Mouse (Mus musculus) forebrain, embryonic 13.5 days (tissue): ENCODE data around the gene Epb41l1. TPM values are rescaled to one million over a fixed set of nuclear protein-coding genes. Genes with fewer than 3 reads are reported as not detected.

ENCODE experiments used
- ATAC-seq: fragments of 200-750 bp; cut with Nextera tagmentation; 2 replicates; pipeline ENCODE4 v1.8.0; 2017
- H3K27ac ChIP-seq: fragments of 300-500 bp; sonication (generic); 2 replicates; pipeline ENCODE4 v1.5.1; 2015; ENCODE audit warnings: inconsistent platforms, mild to moderate bottlenecking, moderate library complexity
- H3K27me3 ChIP-seq: fragments of 300-500 bp; sonication (generic); 2 replicates; pipeline ENCODE4 v1.6.1; 2015; ENCODE audit warnings: mild to moderate bottlenecking, inconsistent platforms
- H3K36me3 ChIP-seq: fragments of 300-500 bp; sonication (generic); 2 replicates; pipeline ENCODE4 v1.6.1; 2015; ENCODE audit warnings: mild to moderate bottlenecking, inconsistent platforms; ENCODE audit not compliant: poor library complexity, severe bottlenecking
- H3K4me1 ChIP-seq: fragments of 300-500 bp; sonication (generic); 2 replicates; pipeline ENCODE4 v1.6.1; 2015; ENCODE audit warnings: inconsistent platforms
- H3K4me2 ChIP-seq: fragments of 300-500 bp; sonication (generic); 2 replicates; pipeline ENCODE4 v1.6.1; 2015; ENCODE audit warnings: inconsistent platforms, mild to moderate bottlenecking, moderate library complexity
- H3K4me3 ChIP-seq: fragments of 300-500 bp; sonication (generic); 2 replicates; pipeline ENCODE4 v1.5.1; 2015; ENCODE audit warnings: mild to moderate bottlenecking, inconsistent platforms
- H3K9ac ChIP-seq: fragments of 300-500 bp; sonication (generic); 2 replicates; pipeline ENCODE4 v1.6.1; 2015; ENCODE audit warnings: mild to moderate bottlenecking, inconsistent platforms
- H3K9me3 ChIP-seq: fragments of 300-500 bp; sonication (generic); replicated peaks from 2 replicates; pipeline ENCODE4 v1.6.1; 2016; ENCODE audit warnings: inconsistent platforms
- WGBS: fragments of 180-500 bp; shearing (Covaris S2); methylation state at CpG from one replicate; pipeline ENCODE4 v1.1.7; 2015; 5-methylcytosine and 5-hydroxymethylcytosine counted together
- polyA plus RNA-seq: library from polyadenylated mRNA; unstranded; fragments of >200 nt; fragmentation: Nextera tagmentation; extraction: Ambion mirVana; gene quantifications from 2 replicates; pipeline ENCODE4 v1.2.1, GENCODE M21; 2015

Epb41l1 gene
- polyA plus RNA-seq, 1 experiment from 2014 or later = 5.3 TPM

DNA sequence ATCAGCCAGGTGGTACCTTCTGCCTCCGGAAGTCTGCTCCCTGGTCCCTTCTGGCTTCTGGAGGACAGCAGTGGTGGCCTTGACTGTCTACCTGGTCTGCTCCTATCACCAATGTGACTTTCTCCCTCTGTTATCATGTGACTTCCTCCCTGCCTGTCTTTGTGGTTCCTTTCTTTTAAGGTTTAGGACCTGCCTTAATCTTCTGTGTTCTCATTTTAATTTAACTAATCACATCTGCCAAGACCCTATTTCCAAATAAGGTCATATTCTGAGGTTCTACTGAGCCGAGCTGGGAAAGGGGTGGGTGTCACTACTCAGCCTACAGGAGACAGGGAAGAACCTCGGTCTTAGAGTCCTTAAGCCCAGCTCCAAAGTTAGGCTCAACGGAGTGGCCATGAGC is 5.4 kb downstream of the Epb41l1 start:
- no peaks in the 10 kb centered on the region for H3K9me3 ChIP-seq
- H3K4me3 ChIP-seq = no peak overlapping the region
- H3K4me2 ChIP-seq = no peak overlapping the region
- no peaks in the 10 kb centered on the region for H3K36me3 ChIP-seq
- no peak for ATAC-seq
- no peak overlapping the region for H3K27ac ChIP-seq
- peaks cover 27% of the 10 kb centered on the region for H3K27me3 ChIP-seq
- H3K4me1 ChIP-seq = peaks cover 16% of the 10 kb centered on the region
- no peak overlapping the region for H3K9ac ChIP-seq
- 64% methylated on average over 4 of the region's 4 CpGs for WGBS

DNA sequence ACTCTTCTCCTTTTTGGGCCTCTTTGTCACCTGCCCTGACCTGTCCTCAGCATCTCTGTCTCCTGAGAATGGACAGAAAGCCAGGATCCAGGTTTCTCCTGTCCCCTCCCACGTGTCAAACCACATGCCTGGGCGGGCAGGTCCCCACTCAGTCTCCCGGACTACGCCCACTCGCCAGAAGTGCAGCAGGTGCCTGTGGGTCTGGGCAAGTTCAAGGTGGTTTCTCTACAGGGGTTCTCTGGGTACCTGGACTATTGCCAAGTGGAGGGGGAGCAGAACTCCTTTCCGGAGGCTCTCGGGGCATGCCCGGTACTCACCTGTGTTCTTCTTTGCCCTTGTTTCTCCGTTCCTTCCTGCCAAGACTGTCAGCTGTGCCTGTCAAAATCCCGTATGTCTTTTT is 9.1 kb downstream of the Epb41l1 start:
- Histone ChIP-seq H3K27me3 (no peaks in the 10 kb centered on the region), H3K9ac (0 out of 2 replicates have a peak overlapping the region, but pooled peaks have one; percentile 8), H3K4me2 (no peak overlapping the region), H3K27ac (no peak overlapping the region), H3K36me3 (no peaks in the 10 kb centered on the region), H3K4me1 (peaks cover 15% of the 10 kb centered on the region), H3K4me3 (no peak overlapping the region), H3K9me3 (no peaks in the 10 kb centered on the region)
- 84% methylated on average over 10 of the region's 10 CpGs for WGBS
- ATAC-seq = no peak

DNA sequence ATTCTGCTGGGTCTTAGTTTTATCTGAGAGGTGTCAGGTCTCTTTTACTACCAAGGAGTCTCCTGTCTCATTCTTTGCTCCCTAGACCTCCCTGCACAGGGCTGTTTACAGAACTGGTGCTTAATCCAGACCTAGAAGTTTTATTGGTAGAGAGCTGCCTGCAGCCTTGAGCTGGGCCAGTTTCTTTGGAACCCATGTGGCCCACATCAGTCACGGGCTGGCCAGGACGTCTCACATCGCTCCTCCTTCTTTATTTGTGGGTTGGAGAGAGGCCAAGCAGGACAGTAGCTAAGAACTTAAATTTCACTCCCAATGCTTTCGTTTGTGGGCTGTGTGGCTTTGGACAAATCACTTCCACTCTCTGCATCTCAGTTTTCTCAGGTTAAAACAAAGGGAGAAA is 9.6 kb downstream of the Epb41l1 start:
- Histone ChIP-seq H3K4me2 (no peak overlapping the region), H3K27me3 (no peaks in the 10 kb centered on the region), H3K36me3 (no peaks in the 10 kb centered on the region), H3K4me1 (peaks cover 15% of the 10 kb centered on the region), H3K27ac (no peak overlapping the region), H3K9ac (0 out of 2 replicates have a peak overlapping the region, but pooled peaks have one; percentile 8), H3K9me3 (no peaks in the 10 kb centered on the region), H3K4me3 (no peak overlapping the region)
- ATAC-seq = no peak
- WGBS = 56% methylated on average over 4 of the region's 4 CpGs

DNA sequence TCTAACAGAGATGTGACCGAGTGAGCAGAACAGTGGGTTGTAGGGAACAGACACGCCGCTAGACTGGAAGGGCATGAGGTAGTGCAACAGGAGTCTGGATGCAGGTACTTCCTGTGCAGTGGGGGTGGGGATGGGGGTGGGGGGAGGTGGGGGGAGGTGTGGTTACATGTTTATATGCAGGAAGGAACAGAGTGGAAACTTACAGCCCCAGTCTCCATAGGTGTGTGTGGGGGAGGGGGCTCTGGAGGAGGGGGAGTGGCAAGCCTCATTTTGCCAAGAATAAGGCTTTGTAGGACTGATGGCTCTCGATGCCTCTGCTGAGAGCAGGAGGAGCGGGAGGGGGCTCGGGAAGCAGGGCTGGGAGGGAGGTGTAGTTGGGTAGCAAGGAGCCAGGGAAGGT is 10.7 kb downstream of the Epb41l1 start:
- Histone ChIP-seq H3K27me3 (no peaks in the 10 kb centered on the region), H3K36me3 (no peaks in the 10 kb centered on the region), H3K4me3 (no peak overlapping the region), H3K27ac (no peak overlapping the region), H3K9ac (no peak overlapping the region), H3K4me2 (no peak overlapping the region), H3K9me3 (no peaks in the 10 kb centered on the region), H3K4me1 (peaks cover 15% of the 10 kb centered on the region)
- WGBS = 73% methylated on average over 6 of the region's 6 CpGs
- no peak for ATAC-seq

DNA sequence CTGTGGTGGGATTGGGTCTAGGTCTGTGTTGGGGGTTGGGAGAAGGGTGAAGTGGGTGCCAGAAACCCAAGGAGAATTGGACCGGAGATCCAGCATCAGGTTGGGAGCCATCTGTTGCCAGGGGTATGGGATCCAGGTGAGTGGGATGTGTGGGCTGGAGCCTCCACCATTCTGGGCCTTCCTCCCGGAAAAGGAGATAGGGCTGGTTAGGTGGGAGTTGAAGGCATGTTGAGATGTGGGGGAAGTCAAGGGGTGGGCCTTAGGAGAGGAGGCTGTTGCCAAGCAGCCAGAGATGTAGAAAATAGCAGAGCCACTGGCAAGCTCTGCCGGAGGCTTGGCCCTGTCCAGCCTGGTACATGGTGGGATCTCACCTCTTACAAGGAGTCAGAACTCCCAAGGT is 11.4 kb downstream of the Epb41l1 start:
- Histone ChIP-seq H3K4me2 (no peak overlapping the region), H3K9ac (no peak overlapping the region), H3K27ac (no peak overlapping the region), H3K4me1 (peaks cover 15% of the 10 kb centered on the region), H3K36me3 (no peaks in the 10 kb centered on the region), H3K9me3 (no peaks in the 10 kb centered on the region), H3K27me3 (no peaks in the 10 kb centered on the region), H3K4me3 (no peak overlapping the region)
- ATAC-seq = no peak
- WGBS = 94% methylated on average over 3 of the region's 3 CpGs

DNA sequence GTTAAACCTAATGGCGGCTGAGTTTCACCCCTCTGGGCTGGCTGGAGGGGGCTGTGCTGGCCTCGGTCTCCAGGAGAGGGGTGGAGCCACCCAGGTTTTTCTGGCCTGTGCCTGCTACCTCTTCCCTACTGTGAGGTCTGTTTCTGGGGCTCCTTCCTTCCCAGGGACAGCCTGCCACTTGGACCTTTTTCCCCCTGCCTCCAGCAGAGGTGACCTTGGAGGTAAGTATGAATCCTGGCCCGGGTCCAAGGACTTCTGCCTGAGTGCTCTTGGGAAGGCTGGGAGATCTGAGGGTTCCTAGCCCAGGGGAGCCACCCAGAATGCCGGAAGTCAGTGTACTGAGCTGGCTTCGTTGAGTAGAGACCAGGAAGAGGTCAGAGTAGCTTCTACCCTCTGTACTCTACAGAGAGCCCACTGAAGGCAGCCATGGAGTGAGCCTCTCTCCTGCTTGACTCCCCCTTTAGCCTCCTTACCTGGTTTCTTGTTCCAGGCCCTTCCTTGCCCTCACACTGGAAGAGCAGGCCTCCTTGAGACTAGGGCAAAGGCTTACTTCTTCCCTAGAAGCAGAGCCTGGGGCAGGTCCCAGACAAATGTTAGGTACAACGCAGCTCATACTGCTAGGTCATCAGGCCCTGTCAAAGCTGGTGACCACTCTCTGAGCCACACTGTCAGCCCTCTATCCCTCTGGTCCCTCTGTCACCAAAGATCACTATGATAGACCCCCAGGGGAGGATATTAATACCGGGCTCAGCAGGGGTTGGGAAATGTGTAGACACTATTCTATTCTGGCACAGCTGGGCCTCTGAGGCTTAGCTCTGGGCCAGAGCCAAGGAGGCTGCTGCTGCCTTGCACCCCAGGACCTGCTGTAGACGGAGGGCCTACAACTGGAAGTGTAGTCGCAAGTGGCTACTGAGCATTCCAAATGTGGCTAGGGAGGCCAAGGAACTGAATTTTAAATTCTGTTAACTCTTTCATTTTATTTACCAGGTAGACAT is 12.5 kb downstream of the Epb41l1 start:
- Histone ChIP-seq H3K4me3 (no peak overlapping the region), H3K36me3 (no peaks in the 10 kb centered on the region), H3K9me3 (no peaks in the 10 kb centered on the region), H3K27me3 (no peaks in the 10 kb centered on the region), H3K4me2 (no peak overlapping the region), H3K4me1 (peaks cover 15% of the 10 kb centered on the region), H3K27ac (no peak overlapping the region), H3K9ac (no peak overlapping the region)
- 48% methylated on average over 9 of the region's 9 CpGs for WGBS
- no peak for ATAC-seq

DNA sequence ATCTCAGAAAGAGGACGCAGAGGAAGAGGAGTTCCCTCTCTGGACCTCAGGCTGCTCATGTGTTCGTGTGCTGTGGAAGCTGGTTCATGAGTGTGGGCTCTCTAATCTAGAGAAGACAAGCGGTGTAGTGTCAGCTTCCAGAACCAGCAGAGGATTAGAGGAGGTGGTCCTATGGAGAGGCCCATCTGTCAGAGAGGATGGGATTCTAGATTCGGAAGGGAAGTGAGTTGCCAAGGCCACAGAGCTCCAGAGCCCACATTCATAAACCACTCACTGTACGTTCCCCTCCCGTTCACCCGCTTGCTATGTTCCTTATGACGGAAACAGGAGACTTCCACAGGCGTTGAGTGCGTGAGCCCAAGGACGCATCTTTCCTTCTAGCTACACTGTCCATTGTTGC is 16.9 kb downstream of the Epb41l1 start:
- no peak overlapping the region for H3K9ac ChIP-seq
- no peak overlapping the region; the same call in 1 of the 2 replicates for H3K27ac ChIP-seq
- no peak overlapping the region for H3K4me3 ChIP-seq
- H3K9me3 ChIP-seq = no peaks in the 10 kb centered on the region
- WGBS = 91% methylated on average over 11 of the region's 11 CpGs
- no peak overlapping the region for H3K4me2 ChIP-seq
- no peak for ATAC-seq
- peaks cover 13% of the 10 kb centered on the region for H3K4me1 ChIP-seq
- H3K27me3 ChIP-seq = no peaks in the 10 kb centered on the region
- H3K36me3 ChIP-seq = no peaks in the 10 kb centered on the region

DNA sequence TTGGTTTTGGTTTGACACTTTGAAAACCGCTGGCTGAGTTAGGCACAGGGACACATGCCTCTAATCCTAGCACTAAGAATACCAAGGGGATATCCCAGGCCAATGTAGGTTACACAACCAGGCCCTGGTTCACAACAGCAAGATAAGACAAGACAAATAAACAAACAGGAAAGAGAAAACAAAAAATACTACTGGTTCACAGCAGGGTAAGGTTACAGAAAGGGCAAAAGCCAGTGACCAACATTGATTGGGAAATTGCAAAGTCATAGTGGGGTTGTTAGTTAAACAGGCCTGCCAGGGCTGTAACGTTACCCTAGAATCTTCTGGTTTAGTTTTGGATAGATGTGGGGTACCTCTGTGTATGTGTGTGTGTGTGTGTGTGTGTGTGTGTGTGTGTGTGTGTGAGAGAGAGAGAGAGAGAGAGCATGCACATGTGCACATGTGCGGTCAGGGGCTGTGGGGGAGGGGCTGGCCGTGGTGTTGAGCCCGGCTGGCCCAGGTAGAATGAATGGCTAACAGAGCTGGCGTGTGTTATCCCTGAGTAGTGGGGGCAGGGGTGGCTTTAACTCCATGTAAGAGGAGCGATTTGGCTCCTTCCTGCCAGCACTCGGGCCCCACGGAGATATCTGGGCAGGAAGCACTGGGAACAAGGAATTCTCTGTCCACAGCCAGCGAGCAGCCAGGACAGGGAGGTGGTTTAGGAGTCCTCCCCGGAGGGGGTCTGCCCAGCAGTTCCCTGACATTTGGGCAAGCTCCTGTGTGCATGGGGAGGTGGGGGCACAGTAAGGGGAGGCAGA is 19.2 kb downstream of the Epb41l1 start:
- no peak overlapping the region for H3K4me2 ChIP-seq
- H3K36me3 ChIP-seq = 0 out of 2 replicates have a peak, but pooled peaks cover 2% of the 10 kb centered on the region
- no peaks in the 10 kb centered on the region for H3K27me3 ChIP-seq
- ATAC-seq = no peak
- H3K9me3 ChIP-seq = no peaks in the 10 kb centered on the region
- WGBS = 50% methylated on average over 8 of the region's 11 CpGs
- no peak overlapping the region for H3K27ac ChIP-seq
- H3K9ac ChIP-seq = no peak overlapping the region
- no peak overlapping the region for H3K4me3 ChIP-seq
- H3K4me1 ChIP-seq = 0 out of 2 replicates have a peak, but pooled peaks cover 3% of the 10 kb centered on the region

DNA sequence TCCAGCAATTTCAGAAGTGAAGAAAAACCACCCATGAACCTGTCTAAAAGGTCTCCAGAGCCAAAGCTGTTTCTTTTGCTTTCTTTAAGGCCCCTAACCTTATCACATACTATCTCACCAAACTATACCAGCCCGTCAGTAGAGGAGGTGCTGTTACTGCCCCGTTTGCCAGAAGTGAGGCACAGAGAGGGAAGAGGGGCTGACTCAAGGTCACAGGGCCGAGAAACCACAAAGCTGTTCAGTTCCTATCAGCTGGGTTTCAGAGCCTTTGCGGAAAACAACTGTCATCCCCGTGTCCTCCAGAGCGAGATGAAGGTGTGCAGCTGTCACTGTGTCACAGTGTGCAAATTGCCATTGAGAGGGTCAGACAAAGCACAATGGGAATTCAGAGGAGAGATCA is 21.2 kb downstream of the Epb41l1 start:
- Histone ChIP-seq H3K9me3 (0 out of 2 replicates have a peak, but pooled peaks cover 6% of the 10 kb centered on the region), H3K4me2 (no peak overlapping the region), H3K4me1 (0 out of 2 replicates have a peak, but pooled peaks cover 3% of the 10 kb centered on the region), H3K36me3 (peaks cover 10% of the 10 kb centered on the region; the same call in 1 of the 2 replicates), H3K4me3 (no peak overlapping the region), H3K27ac (no peak overlapping the region), H3K9ac (no peak overlapping the region), H3K27me3 (no peaks in the 10 kb centered on the region)
- ATAC-seq = no peak
- WGBS = 56% methylated on average over 6 of the region's 6 CpGs

DNA sequence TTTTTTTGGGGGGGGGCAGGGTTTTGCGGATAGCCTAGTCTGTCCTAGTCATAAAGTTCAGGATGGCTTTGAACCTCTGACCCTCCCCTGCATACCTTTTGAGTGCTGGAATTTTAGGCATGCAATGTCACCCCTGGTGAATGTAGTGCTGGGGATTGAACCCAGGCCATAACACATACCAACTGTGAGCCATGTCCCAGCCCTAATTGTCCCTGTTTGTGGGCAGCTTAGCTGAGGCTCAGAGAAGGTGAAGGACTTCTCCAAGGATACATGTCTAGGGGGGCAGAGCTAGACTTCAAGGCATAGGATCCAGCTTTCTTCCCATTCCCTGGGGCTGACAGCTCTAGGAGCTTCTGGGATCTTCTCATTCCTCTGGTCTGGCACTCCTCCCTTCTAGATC is 22.6 kb downstream of the Epb41l1 start:
- no peak for ATAC-seq
- peaks cover 10% of the 10 kb centered on the region; the same call in 1 of the 2 replicates for H3K36me3 ChIP-seq
- H3K27me3 ChIP-seq = no peaks in the 10 kb centered on the region
- H3K9ac ChIP-seq = no peak overlapping the region
- H3K27ac ChIP-seq = no peak overlapping the region
- 0 out of 2 replicates have a peak, but pooled peaks cover 6% of the 10 kb centered on the region for H3K9me3 ChIP-seq
- no peak overlapping the region for H3K4me3 ChIP-seq
- 0 out of 2 replicates have a peak, but pooled peaks cover 6% of the 10 kb centered on the region for H3K4me1 ChIP-seq
- no peak overlapping the region for H3K4me2 ChIP-seq
- 82% methylated on average over 1 of the region's 1 CpGs for WGBS

DNA sequence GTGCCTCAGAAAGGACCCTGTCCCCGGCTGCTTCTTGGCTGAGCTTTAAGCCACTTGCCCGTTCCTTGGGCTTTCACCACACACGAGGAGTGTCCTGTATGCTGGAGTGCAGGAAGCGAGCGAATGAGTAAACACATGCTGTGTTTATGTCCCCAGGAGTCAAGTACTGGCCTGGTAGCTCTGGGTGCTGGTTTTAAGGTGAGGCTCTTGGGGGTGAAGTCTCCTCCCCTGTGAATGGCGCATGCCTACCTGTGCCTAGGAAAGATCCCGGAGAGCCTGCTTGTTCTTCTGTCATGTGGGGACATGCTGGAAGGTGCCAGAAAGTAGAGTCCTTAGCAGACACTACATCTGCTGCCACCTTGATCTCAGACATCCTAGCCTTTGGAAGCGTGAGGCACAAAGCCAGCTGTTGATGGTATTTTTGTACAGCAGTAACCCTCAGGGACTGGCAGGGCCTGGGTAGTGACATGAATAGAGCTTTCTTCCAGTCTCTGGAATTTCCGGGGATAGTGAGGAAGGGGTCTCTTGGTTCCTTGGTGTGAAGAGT is 25.9 kb downstream of the Epb41l1 start:
- Histone ChIP-seq H3K27ac (no peak overlapping the region), H3K36me3 (peaks cover 10% of the 10 kb centered on the region; the same call in 1 of the 2 replicates), H3K4me3 (no peak overlapping the region), H3K9me3 (0 out of 2 replicates have a peak, but pooled peaks cover 6% of the 10 kb centered on the region), H3K9ac (no peak overlapping the region), H3K4me1 (peaks cover 3% of the 10 kb centered on the region; the same call in 1 of the 2 replicates), H3K4me2 (no peak overlapping the region), H3K27me3 (no peaks in the 10 kb centered on the region)
- no peak for ATAC-seq
- 92% methylated on average over 9 of the region's 9 CpGs for WGBS
